Mouse (Mus musculus): Measurements from ENCODE around the gene Chst11.

Chst11 gene

GRCm38 (mm10) chr10:83201525-83201924, 216.2 kb downstream of the Chst11 start:
- no peak for DNase-seq (ENCODE audit: low read depth in 1 of 2, low spot score in 2 of 2)

DNA sequence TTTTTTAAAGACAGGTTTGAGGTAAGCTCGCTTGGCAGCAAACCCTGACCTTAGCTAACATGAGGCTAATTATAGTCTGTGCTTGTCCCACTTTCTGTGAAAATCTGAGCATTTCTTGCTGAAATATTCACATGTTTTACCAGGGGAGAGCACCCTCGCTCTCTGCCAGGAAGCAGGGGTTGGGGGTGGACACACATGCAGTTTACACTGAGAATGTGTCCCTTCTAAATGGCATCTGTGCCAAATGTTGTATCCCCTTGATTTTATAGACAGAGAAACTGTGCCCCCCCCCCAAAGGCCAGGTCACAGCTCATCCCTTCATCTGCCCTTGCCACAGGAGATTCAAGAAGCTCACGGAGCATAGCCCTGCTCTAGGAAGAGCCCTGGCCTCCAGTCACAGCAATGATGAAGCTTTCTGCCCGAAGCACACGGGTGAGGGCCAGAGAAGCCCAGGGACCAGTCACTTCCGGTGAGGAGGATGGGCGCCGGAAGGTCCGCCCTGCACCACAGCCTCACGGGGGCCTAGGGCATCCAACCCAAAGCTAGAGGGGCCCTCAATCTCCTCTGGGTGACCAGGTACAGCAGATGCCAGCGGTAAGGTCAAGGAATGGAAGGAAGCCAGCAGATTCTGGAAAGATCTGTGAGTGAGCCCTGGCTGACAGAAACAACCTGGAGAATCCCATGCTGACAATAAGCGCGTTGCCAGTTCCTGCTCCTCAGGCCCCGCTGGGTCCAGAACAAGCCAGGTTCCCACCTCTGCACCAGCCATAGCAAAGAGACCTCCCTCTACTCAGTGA, 217.8 kb downstream of the Chst11 start:
- DNase-seq (ENCODE audit: low read depth in 1 of 2, low spot score in 2 of 2) = no peak

DNA sequence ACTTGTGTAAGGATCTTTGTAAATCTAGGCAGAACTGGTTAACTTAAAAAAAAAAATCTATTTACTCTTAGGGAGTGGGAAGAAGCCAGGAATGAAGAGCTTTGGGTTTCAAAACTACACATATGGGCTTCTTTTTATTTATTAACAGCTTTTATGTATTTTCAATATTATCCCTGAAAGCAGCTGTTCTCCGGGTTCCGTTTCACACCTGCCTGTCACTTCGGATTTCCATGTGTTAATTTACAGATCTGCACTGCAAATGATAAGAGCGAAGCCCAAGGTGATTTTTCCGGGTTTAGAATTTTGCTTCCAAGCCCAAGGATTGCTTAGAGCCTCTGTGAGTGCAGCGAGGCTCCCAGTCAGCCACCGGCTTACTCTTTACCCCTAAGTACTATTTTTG, 223.1 kb downstream of the Chst11 start:
- no peak for DNase-seq (ENCODE audit: low read depth in 1 of 2, low spot score in 2 of 2)

- no peak for DNase-seq (ENCODE audit: low read depth in 1 of 2, low spot score in 2 of 2)
Observed at GRCm38 (mm10) chr10:83209388-83209787, 224.1 kb downstream of the Chst11 start.

DNA sequence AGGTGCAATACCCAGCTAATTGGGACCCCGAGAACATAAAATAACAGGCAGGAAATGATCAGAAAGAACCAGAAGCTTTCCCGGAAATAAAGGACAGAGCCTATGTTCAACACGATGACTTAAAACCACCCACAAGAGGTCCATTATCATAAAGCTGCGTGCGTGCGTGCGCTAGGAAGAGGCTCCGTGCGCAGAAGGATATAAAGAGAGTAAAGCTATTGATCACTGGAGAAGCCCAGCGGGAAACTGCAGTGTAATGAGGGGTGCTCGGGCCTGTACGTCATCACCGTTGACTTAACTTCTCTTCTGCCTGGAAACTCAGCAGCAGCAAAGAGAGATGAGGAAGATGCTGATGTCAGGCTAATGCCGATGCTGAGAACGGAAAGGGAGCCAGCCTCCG, 224.8 kb downstream of the Chst11 start:
- no peak for DNase-seq (ENCODE audit: low read depth in 1 of 2, low spot score in 2 of 2)

- DNase-seq (ENCODE audit: low read depth in 1 of 2, low spot score in 2 of 2) = no peak
Observed at GRCm38 (mm10) chr10:83210968-83211583, 225.8 kb downstream of the Chst11 start.

DNA sequence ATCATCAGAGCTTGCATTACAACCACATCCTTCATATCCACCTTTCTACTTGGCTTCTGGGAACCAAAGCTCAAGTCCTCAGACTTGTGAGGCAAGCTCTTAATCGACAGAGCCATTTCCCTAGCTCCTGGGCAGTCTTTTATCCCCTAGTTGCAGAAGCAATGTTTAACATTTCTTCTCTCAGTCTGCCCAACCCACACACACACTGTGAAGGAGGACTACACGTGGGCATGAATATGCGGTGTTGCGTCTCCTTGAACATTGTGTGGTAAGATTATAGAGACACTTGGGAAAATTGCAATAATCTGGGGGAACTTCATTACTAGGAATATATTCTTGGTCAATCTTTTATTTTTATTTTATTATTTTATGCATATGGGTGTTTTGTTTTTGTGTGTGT, 227.3 kb downstream of the Chst11 start:
- DNase-seq (ENCODE audit: low read depth in 1 of 2, low spot score in 2 of 2) = no peak

- DNase-seq (ENCODE audit: low read depth in 1 of 2, low spot score in 2 of 2) = no peak
Observed at GRCm38 (mm10) chr10:83215559-83215958, 230.3 kb downstream of the Chst11 start.

GRCm38 (mm10) chr10:83217256-83217655, 232.0 kb downstream of the Chst11 start:
- no peak for DNase-seq (ENCODE audit: low read depth in 1 of 2, low spot score in 2 of 2)

- DNase-seq (ENCODE audit: low read depth in 1 of 2, low spot score in 2 of 2) = no peak
Observed at GRCm38 (mm10) chr10:83218778-83219177, 233.5 kb downstream of the Chst11 start.

DNA sequence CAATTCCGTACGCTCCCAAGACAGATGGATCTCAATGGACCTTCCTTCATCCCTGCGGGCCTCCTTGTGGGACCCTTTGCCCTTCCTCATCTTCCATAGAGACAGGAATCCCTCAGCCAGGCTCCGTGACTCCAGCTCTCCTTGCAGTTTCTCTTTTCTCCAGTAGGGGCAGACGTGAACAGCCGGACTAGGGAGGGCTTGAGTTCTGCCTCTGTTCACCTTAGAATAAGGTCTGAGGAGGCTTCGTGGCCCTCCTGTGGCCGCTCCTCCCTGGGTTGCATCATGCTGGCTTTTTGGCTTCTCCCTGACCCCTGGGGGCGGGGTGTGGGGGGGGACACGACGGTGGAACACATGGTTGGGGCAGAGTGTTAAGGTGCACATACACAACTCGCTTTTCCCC, 234.4 kb downstream of the Chst11 start:
- DNase-seq (ENCODE audit: low read depth in 1 of 2, low spot score in 2 of 2) = no peak

- DNase-seq (ENCODE audit: low read depth in 1 of 2, low spot score in 2 of 2) = no peak
Observed at GRCm38 (mm10) chr10:83220217-83220616, 234.9 kb downstream of the Chst11 start.

GRCm38 (mm10) chr10:83220847-83221246, 235.5 kb downstream of the Chst11 start:
- no peak for DNase-seq (ENCODE audit: low read depth in 1 of 2, low spot score in 2 of 2)

DNA sequence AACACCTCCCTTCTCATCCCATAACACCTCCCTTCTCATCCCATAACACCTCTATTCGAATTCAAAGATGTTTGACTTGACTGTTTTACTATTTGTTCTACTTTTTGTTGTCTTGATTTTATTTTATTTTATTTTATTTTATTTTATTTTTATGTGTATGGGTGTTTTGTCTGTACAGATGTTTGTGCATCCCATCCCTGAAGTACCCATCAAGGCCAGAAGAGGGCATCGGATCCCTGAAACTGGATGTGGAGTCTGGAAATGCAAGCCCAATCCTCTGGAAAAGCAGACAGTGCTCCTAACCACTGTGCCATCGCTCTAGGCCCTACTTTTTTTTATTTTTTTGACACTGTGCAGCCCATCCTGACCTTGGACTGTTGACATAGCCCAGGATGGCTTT, 239.7 kb downstream of the Chst11 start:
- no peak for DNase-seq (ENCODE audit: low read depth in 1 of 2, low spot score in 2 of 2)

DNA sequence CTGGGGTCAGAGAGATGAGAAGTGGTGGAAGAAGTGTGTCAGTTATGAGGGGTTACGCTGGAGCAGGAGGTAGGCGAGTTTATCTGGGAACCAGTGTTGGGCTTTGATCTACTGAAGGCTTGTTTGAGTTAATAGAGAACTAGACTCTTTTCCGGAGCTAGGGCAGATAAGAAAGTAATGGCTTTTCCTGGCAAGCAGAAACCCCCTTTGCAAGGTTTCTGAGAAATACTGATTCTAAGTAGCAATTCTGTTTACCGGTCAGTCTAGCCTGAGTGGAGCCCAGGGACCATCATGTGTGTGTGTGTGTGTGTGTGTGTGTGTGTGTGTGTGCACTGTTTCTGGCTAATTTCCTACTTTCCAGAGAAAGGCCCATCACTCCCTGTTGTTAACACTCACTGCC, 243.3 kb downstream of the Chst11 start:
- no peak for DNase-seq (ENCODE audit: low read depth in 1 of 2, low spot score in 2 of 2)

DNA sequence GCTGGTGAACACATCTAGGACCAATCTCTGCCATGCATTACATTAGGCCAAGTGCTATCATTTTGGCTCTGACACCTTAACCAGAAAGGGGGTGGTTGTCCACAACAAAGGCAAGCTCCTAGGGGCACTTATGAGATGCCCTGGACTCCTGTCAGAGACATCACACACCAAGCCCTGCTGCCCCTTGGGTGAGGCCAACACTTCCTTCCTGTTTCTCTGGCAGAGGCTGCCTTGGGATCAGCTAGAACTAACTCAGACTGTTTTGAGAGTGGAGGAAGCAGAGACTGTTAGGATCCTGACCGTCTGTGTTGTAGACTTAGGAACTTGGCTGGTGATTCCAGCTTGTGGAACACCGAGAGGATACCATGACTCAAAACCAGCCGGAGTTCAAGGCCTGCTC, 248.7 kb downstream of the Chst11 start:
- DNase-seq (ENCODE audit: low read depth in 1 of 2, low spot score in 2 of 2) = no peak

GRCm38 (mm10) chr10:83234391-83234790, 249.1 kb downstream of the Chst11 start:
- DNase-seq (ENCODE audit: low read depth in 1 of 2, low spot score in 2 of 2) = no peak

DNA sequence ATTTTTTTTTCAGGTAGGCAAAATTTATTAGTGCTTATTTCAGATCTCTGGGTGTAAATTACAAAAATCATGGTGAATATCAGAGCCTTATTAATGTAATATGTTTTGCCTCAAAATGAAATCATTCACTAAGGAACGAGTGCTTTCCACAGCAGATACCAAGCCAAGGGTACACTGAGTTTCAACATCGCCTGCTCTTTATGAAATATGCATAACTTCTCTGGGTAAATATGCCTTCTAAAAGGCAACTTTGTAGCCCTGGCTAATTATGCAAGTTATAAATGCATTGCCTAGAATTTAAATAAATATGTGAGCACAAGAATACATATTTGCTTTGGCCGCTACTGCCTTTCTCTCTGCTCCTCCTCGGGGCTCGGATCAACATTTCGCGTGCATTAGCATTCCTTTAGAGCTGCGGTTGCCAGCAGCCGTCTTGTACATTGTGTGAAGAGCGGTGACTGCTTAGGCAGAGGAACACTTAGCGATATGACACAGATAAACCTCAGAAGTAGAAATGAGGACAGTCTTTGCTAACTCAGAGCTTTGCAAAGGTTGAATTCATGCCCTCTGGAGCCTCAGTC, 256.9 kb downstream of the Chst11 start:
- no peak for DNase-seq (ENCODE audit: low read depth in 1 of 2, low spot score in 2 of 2)

- no peak for DNase-seq (ENCODE audit: low read depth in 1 of 2, low spot score in 2 of 2)
Observed at GRCm38 (mm10) chr10:83244131-83244530, 258.8 kb downstream of the Chst11 start.

All from monocyte, adult 2 months (primary cell).